Mouse (Mus musculus): ENCODE measurements at regions not wholly inside any gene's neighbourhood (a gene's known extent, or its start where the extent isn't known, plus 50 kb on each side); places are given as distances from the start of the nearest gene placed in this dataset.

GRCm38 (mm10) chr3:70105561-70105960 lies 98.1 kb downstream of the Otol1 start:
- TF ChIP-seq CTCF (conservative IDR thresholded peaks at IDR 0.05; ENCODE audit: insufficient read depth, insufficient read length, low read depth, low read length) (no peak), POLR2A (IDR thresholded peaks at IDR 0.05; ENCODE audit: low read depth, low read length) (no peak)

Data from kidney, adult 2 months (tissue).